ENCODE assay signal across 27 mouse cellular contexts in genomic region chr6:22012099-22012498, GRCm38 (mm10). TPM values are rescaled to one million over a fixed set of nuclear protein-coding genes. Genes with fewer than 3 reads are reported as not detected.
A peak's percentile ranks its signal among the peaks of the same experiment; 100 is the strongest.
DNase-seq lines count a peak whose midpoint lies in the region; TF ChIP-seq lines count a peak whose summit lies in the region.
"Had no signal": no experiment of that assay in that cellular context is flagged by ENCODE, and none has a peak within 500 bp of the region (broad histone marks: within the 10 kb centered on the region; RNA-seq: fewer than 3 reads in every experiment).

No protein-coding gene starts in this region.

- H3K9me3 ChIP-seq in embryonic facial prominence, embryonic 10.5 days, result no peaks in the 10 kb centered on the region
- H3K9me3 ChIP-seq: embryonic facial prominence, embryonic 15.5 days; forebrain, embryonic 12.5 days; heart, embryonic 13.5 days; hindbrain, embryonic 13.5 days; limb, embryonic 10.5 days; limb, embryonic 15.5 days; megakaryocyte, embryonic 14.5 days; midbrain, embryonic 12.5 days; neural tube, embryonic 13.5 days had no signal

- H3K36me3 ChIP-seq in embryonic facial prominence, embryonic 10.5 days (replicated peaks), result peaks cover 24% of the 10 kb centered on the region
- H3K36me3 ChIP-seq: embryonic facial prominence, embryonic 15.5 days; forebrain, embryonic 12.5 days; heart, embryonic 13.5 days; hindbrain, embryonic 13.5 days; midbrain, embryonic 12.5 days; neural tube, embryonic 13.5 days had no signal

- TF ChIP-seq CTCF in gastrocnemius, adult 2 months (IDR thresholded peaks at IDR 0.05), result no peak

- H3K4me1 ChIP-seq in embryonic facial prominence, embryonic 10.5 days, result peaks cover 17% of the 10 kb centered on the region
- H3K4me1 ChIP-seq: forebrain, embryonic 12.5 days; hindbrain, embryonic 13.5 days; midbrain, embryonic 12.5 days; neural tube, embryonic 13.5 days had no signal

- WGBS in embryonic facial prominence, embryonic 10.5 days, result 85% methylated on average over 5 of the region's 5 CpGs

- intact Hi-C loops in gastrocnemius, adult 2 months (cut with DNase I), result no loop called here

- DNase-seq in gastrocnemius, adult 2 months, result no peak
- DNase-seq in gastrocnemius, postnatal 4 days (ENCODE audit: low spot score in 2 of 2), result no peak
- DNase-seq in kidney, adult 9 months, result peak; percentile 30
- no peak for DNase-seq in kidney, postnatal 36 days
- DNase-seq in 416B (ENCODE audit: low read depth), result peak; percentile 82
- no peak for DNase-seq in embryonic facial prominence, embryonic 10.5 days (ENCODE audit: low spot score)
- DNase-seq in left cerebral cortex, adult 9 months (ENCODE audit: low spot score in 2 of 2), result no peak
- DNase-seq: adrenal gland, postnatal 10 days; B cell, adult 2 months; cerebellum, adult 2 months; cerebellum, postnatal 14 days; forebrain, postnatal 0 days; gastrocnemius, postnatal 10 days; heart, postnatal 36 days; kidney, postnatal 25 days; right cerebral cortex, postnatal 4 days; thymus, adult 2 months; thymus, postnatal 36 days had no signal

- H3K4me3 ChIP-seq in gastrocnemius, adult 2 months, result no peak overlapping the region
- H3K4me3 ChIP-seq in embryonic facial prominence, embryonic 10.5 days, result no peak overlapping the region
- H3K4me3 ChIP-seq: embryonic facial prominence, embryonic 15.5 days; forebrain, embryonic 12.5 days; heart, embryonic 13.5 days; hindbrain, embryonic 13.5 days; limb, embryonic 10.5 days; limb, embryonic 15.5 days; megakaryocyte, embryonic 14.5 days; midbrain, embryonic 12.5 days; neural tube, embryonic 13.5 days had no signal

- H3K27me3 ChIP-seq in embryonic facial prominence, embryonic 10.5 days (replicated peaks; ENCODE audit: low read depth, poor library complexity, severe bottlenecking), result no peaks in the 10 kb centered on the region
- H3K27me3 ChIP-seq: embryonic facial prominence, embryonic 15.5 days; forebrain, embryonic 12.5 days; heart, embryonic 13.5 days; hindbrain, embryonic 13.5 days; limb, embryonic 15.5 days; megakaryocyte, embryonic 14.5 days; midbrain, embryonic 12.5 days; neural tube, embryonic 13.5 days had no signal

- peak overlapping the region; percentile 90 for H3K27ac ChIP-seq in gastrocnemius, adult 2 months
- H3K27ac ChIP-seq in embryonic facial prominence, embryonic 10.5 days (replicated peaks), result peak overlapping the region; percentile 4; the same call in 1 of the 2 replicates
- H3K27ac ChIP-seq: embryonic facial prominence, embryonic 15.5 days; forebrain, embryonic 12.5 days; heart, embryonic 13.5 days; hindbrain, embryonic 13.5 days; limb, embryonic 10.5 days; limb, embryonic 15.5 days; midbrain, embryonic 12.5 days; neural tube, embryonic 13.5 days had no signal

RNA-seq across cellular contexts. Expression of gene Cped1, which starts 26.4 kb away (rescaled TPM):
- 10 to 100 TPM; 22.4 to 24.5 TPM for total RNA-seq in gastrocnemius, adult 2 months (2021)
- 10 to 100 TPM; 21.4 to 23.3 TPM for total RNA-seq in gastrocnemius, postnatal 4 days (2021)
- polyA plus RNA-seq in embryonic facial prominence, embryonic 10.5 days (2016; fragmentation: Nextera tagmentation; extraction: Ambion mirVana), result 34.4 and 39.3 TPM in 2 replicates

Comparison
In these comparisons a context has a peak if more than half of its experiments do, and no peak if none do; other contexts are left out.
1. DNase-seq: peak in kidney, adult 9 months (single experiment) and 416B (single experiment); none in gastrocnemius, adult 2 months (single experiment), gastrocnemius, postnatal 4 days (0 of 2), kidney, postnatal 36 days (0 of 2), embryonic facial prominence, embryonic 10.5 days (single experiment) and left cerebral cortex, adult 9 months (0 of 2).